Mouse (Mus musculus) embryo, embryonic 10 days (tissue): ENCODE results near the gene Spg7.
"Not testable (repeated sequence)": the region's sequence is repeated elsewhere in the genome, so short reads cannot be mapped to it uniquely, and the experiment has no call there.

Experiments used
- DNase-seq: peaks from one replicate; pipeline ENCODE4 v3.0.0-alpha.2; 2015; ENCODE audit warnings: low spot score

The Spg7 gene

GRCm38 (mm10) chr8:123097786-123098584 lies 35.2 kb downstream of the Spg7 start:
- DNase-seq: no peak

DNA sequence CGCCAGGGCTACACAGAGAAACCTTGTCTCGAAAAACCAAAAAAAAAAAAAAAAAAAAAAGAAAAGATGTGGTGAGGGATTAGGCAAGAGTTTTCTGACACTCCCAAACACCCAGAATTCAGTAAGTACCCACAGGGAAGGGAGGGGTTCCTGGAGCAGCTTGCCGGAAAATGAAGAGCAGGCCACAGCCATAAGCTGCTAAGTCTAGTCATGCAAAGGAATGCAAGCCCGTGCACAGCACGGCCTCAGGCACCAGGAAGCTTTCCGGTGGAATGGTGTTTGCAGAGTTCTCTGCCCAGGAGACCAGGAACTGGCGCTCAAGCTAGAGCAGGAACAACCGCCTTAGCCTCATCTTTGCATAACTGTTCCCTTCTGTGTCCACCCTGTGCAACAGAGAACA lies 37.5 kb downstream of the Spg7 start:
- DNase-seq: no peak

GRCm38 (mm10) chr8:123101244-123101643 lies 38.5 kb downstream of the Spg7 start:
- no peak for DNase-seq

GRCm38 (mm10) chr8:123101735-123102685 lies 39.3 kb downstream of the Spg7 start, which contains the start of gene Rpl13:
Rpl13 (plus strand) TSS chr8:123102350.
- DNase-seq: peak; percentile 99

- DNase-seq: not testable (repeated sequence)
Observed at GRCm38 (mm10) chr8:123102855-123103254, 40.1 kb downstream of the Spg7 start.

GRCm38 (mm10) chr8:123103285-123103684 lies 40.5 kb downstream of the Spg7 start:
- DNase-seq: no peak

- DNase-seq: no peak
Observed at GRCm38 (mm10) chr8:123104046-123104767, 41.5 kb downstream of the Spg7 start.

GRCm38 (mm10) chr8:123105553-123106326 lies 43.0 kb downstream of the Spg7 start:
- peak; percentile 56 for DNase-seq

- peak; percentile 52 for DNase-seq
Observed at GRCm38 (mm10) chr8:123106531-123106930, 43.8 kb downstream of the Spg7 start.

- no peak for DNase-seq
Observed at GRCm38 (mm10) chr8:123108010-123108409, 45.3 kb downstream of the Spg7 start.

DNA sequence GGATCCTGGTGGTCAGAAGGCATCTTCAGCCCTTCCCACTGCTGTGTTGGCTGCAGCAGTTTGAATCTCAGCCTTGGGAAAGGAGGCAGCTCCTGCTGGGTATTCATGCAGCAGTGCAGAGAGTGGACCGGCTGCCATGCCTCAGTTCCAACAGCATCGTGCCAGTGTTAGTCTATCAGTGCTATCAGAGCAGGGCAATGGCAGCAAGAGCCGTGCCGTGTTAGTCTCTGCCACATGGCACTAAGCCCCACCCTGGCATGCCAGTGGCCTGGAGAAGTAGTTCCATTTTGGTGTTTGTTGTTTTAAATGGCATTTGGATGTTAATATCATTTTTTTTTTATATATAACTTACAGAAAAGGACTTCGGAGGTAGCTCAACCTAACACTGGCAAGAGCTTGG lies 46.2 kb downstream of the Spg7 start:
- no peak for DNase-seq

- peak; percentile 77 for DNase-seq
Observed at GRCm38 (mm10) chr8:123110649-123111048, 47.9 kb downstream of the Spg7 start.

DNA sequence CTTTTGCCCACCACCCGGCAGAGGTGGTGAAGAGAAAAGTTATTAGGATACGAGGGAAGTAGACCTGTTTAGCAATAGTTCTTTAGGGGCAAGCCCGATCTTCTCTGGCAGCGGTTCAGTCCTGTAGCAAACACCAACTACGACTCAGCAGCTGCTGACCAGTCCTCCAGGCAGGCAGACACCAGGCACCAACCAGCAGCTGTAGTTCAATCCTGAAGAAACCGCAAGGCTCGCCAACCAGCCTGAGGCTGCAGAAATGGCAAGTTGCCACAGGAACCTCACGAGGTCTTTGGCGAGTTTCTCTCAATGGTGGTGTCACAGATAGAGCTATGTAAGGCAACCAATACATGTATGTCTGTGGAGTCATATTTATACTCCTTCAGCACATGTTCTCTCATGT lies 50.1 kb downstream of the Spg7 start:
- DNase-seq: no peak

DNA sequence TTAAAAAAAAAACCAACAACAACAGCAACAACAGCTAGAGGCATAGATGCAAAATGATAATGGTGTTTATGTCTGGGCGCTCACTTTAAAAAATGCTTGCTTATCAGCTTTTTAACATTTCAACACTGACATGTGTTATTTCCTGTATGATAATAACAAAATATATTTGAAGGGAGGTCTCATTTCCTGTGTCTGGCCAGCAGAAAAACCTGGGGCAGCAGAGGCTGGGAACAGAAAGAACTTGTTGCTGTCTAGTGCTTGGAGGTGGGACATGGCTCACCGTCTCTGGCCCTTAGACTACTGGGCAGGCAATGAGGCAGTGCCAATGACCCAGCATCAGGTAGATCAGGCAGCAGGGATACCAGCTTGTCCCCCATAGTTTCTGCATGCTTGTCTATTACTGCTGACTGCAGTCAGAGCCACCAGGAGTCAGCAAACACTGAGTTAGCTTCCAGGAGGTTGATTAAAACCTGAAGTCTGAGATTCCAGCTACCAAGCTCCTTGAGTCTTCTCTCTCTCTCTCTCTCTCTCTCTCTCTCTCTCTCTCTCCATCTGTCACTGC lies 51.2 kb downstream of the Spg7 start:
- DNase-seq: no peak

DNA sequence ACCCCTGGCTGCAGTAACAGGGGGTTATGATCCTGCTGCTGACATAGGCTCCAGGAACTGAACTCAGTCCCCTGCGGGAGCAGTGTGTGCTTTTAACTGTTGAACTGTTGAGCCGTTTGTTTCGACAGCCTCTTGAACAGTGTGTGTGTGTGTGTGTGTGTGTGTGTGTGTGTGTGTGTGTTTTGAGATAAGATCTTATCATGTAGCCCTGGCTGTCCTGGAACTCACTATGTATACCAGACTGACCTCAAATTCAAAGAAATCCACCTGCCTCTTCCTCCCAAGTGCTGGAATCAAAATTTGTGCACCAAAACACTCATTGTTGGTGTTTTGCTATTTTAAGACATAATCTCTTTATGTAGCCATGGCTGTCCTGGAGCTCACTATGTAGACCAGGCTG lies 51.9 kb downstream of the Spg7 start:
- DNase-seq: no peak

- no peak for DNase-seq
Observed at GRCm38 (mm10) chr8:123117127-123117731, 54.5 kb downstream of the Spg7 start, which contains the start of gene Cpne7. Cpne7 (plus strand) TSS chr8:123117374.

GRCm38 (mm10) chr8:123117744-123118143 lies 55.0 kb downstream of the Spg7 start:
- no peak for DNase-seq

GRCm38 (mm10) chr8:123122059-123122458 lies 59.3 kb downstream of the Spg7 start:
- no peak for DNase-seq

GRCm38 (mm10) chr8:123122670-123123069 lies 59.9 kb downstream of the Spg7 start:
- DNase-seq: no peak

GRCm38 (mm10) chr8:123126193-123126816 lies 63.6 kb downstream of the Spg7 start:
- peak; percentile 86 for DNase-seq
